Mouse (Mus musculus): ENCODE data around the gene Hspa8. TPM values are rescaled to one million over a fixed set of nuclear protein-coding genes. Genes with fewer than 3 reads are reported as not detected.

The Hspa8 gene
- polyA plus RNA-seq, 1 experiment from 2014 or later = 3,724 TPM

DNA sequence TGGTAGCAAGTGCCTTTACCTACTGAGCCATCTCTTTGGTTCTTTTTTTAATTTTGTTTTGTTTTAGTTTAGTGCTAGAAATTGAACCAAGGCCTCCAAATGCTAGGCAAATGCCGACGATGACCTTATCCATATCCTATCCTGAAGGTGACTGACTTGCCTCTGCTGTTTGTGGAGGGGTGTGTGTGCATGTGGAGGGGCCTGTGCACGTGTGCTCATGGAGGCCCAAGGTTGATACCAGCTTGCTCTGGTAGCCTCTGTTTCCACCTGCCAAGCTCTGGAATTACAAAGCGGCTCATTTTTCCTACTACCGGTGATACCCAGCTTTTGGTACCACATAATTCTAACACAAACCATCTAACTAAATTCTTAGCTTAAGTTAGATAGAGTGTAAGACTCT lies 7.2 kb upstream of the Hspa8 start:
- Histone ChIP-seq H3K4me2 (ENCODE audit: low read depth, severe bottlenecking) (no peak overlapping the region), H3K27me3 (ENCODE audit: control insufficient read depth, insufficient read depth, low read length) (no peaks in the 10 kb centered on the region), H3K36me3 (ENCODE audit: control insufficient read depth, insufficient read depth, low read length) (no peaks in the 10 kb centered on the region), H3K4me1 (ENCODE audit: control insufficient read depth, insufficient read depth, low read length) (no peaks in the 10 kb centered on the region; the same call in 1 of the 2 replicates), H3K9me3 (ENCODE audit: control insufficient read depth, low read length) (no peaks in the 10 kb centered on the region), H3K4me3 (ENCODE audit: low read depth, low read length) (no peak overlapping the region), H3K27ac (replicated peaks; ENCODE audit: low read depth, low read length) (no peak overlapping the region), H3K9ac (ENCODE audit: low read length) (no peak overlapping the region)
- 92% methylated on average over 5 of the region's 5 CpGs for whole genome bisulfite sequencing
- ATAC-seq (ENCODE audit: insufficient number of reproducible peaks, low FRiP score, low TSS enrichment, low read depth) (no peak), DNase-seq (ENCODE audit: low spot score) (no peak)

- WGBS = 31% methylated on average over 5 of the region's 5 CpGs
- no peaks in the 10 kb centered on the region for H3K9me3 ChIP-seq (ENCODE audit: control insufficient read depth, low read length)
- ATAC-seq (ENCODE audit: insufficient number of reproducible peaks, low FRiP score, low TSS enrichment, low read depth) = no peak
- no peak for DNase-seq (ENCODE audit: low spot score)
- H3K27me3 ChIP-seq (ENCODE audit: control insufficient read depth, insufficient read depth, low read length) = no peaks in the 10 kb centered on the region
- H3K4me1 ChIP-seq (ENCODE audit: control insufficient read depth, insufficient read depth, low read length) = no peaks in the 10 kb centered on the region; the same call in 1 of the 2 replicates
- H3K27ac ChIP-seq (replicated peaks; ENCODE audit: low read depth, low read length) = no peak overlapping the region
- H3K4me3 ChIP-seq (ENCODE audit: low read depth, low read length) = no peak overlapping the region
- no peak overlapping the region for H3K4me2 ChIP-seq (ENCODE audit: low read depth, severe bottlenecking)
- H3K36me3 ChIP-seq (ENCODE audit: control insufficient read depth, insufficient read depth, low read length) = no peaks in the 10 kb centered on the region
- no peak overlapping the region for H3K9ac ChIP-seq (ENCODE audit: low read length)
Observed at GRCm38 (mm10) chr9:40794251-40794650, 6.5 kb upstream of the Hspa8 start.

GRCm38 (mm10) chr9:40794926-40795325 lies 5.9 kb upstream of the Hspa8 start:
- 61% methylated on average over 5 of the region's 5 CpGs for WGBS

GRCm38 (mm10) chr9:40795562-40795961 lies 5.2 kb upstream of the Hspa8 start:
- Histone ChIP-seq H3K27me3 (ENCODE audit: control insufficient read depth, insufficient read depth, low read length) (no peaks in the 10 kb centered on the region), H3K4me1 (ENCODE audit: control insufficient read depth, insufficient read depth, low read length) (no peaks in the 10 kb centered on the region; the same call in 1 of the 2 replicates), H3K36me3 (ENCODE audit: control insufficient read depth, insufficient read depth, low read length) (no peaks in the 10 kb centered on the region), H3K9ac (ENCODE audit: low read length) (no peak overlapping the region), H3K4me2 (ENCODE audit: low read depth, severe bottlenecking) (no peak overlapping the region), H3K27ac (replicated peaks; ENCODE audit: low read depth, low read length) (no peak overlapping the region), H3K9me3 (ENCODE audit: control insufficient read depth, low read length) (no peaks in the 10 kb centered on the region), H3K4me3 (ENCODE audit: low read depth, low read length) (no peak overlapping the region)
- DNase-seq (ENCODE audit: low spot score) = no peak
- 89% methylated on average over 2 of the region's 2 CpGs for WGBS
- no peak for ATAC-seq (ENCODE audit: insufficient number of reproducible peaks, low FRiP score, low TSS enrichment, low read depth)

More at GRCm38 (mm10) chr9:40794926-40795325, 5.9 kb upstream of the Hspa8 start:
- Histone ChIP-seq H3K4me3 (ENCODE audit: low read depth, low read length) (no peak overlapping the region), H3K4me1 (ENCODE audit: control insufficient read depth, insufficient read depth, low read length) (no peaks in the 10 kb centered on the region; the same call in 1 of the 2 replicates), H3K27me3 (ENCODE audit: control insufficient read depth, insufficient read depth, low read length) (no peaks in the 10 kb centered on the region), H3K36me3 (ENCODE audit: control insufficient read depth, insufficient read depth, low read length) (no peaks in the 10 kb centered on the region), H3K9ac (ENCODE audit: low read length) (no peak overlapping the region), H3K27ac (replicated peaks; ENCODE audit: low read depth, low read length) (no peak overlapping the region), H3K9me3 (ENCODE audit: control insufficient read depth, low read length) (no peaks in the 10 kb centered on the region), H3K4me2 (ENCODE audit: low read depth, severe bottlenecking) (no peak overlapping the region)
- ATAC-seq (ENCODE audit: insufficient number of reproducible peaks, low FRiP score, low TSS enrichment, low read depth) = no peak
- no peak for DNase-seq (ENCODE audit: low spot score)

- Histone ChIP-seq H3K4me2 (ENCODE audit: low read depth, severe bottlenecking) (no peak overlapping the region), H3K9me3 (ENCODE audit: control insufficient read depth, low read length) (no peaks in the 10 kb centered on the region), H3K4me3 (ENCODE audit: low read depth, low read length) (no peak overlapping the region), H3K36me3 (ENCODE audit: control insufficient read depth, insufficient read depth, low read length) (no peaks in the 10 kb centered on the region), H3K4me1 (ENCODE audit: control insufficient read depth, insufficient read depth, low read length) (no peaks in the 10 kb centered on the region; the same call in 1 of the 2 replicates), H3K27ac (replicated peaks; ENCODE audit: low read depth, low read length) (no peak overlapping the region), H3K27me3 (ENCODE audit: control insufficient read depth, insufficient read depth, low read length) (no peaks in the 10 kb centered on the region), H3K9ac (ENCODE audit: low read length) (no peak overlapping the region)
- ATAC-seq (ENCODE audit: insufficient number of reproducible peaks, low FRiP score, low TSS enrichment, low read depth) (no peak), DNase-seq (ENCODE audit: low spot score) (no peak)
- WGBS = 62% methylated on average over 4 of the region's 4 CpGs
Observed at GRCm38 (mm10) chr9:40796054-40796453, 4.7 kb upstream of the Hspa8 start.

- Histone ChIP-seq H3K4me1 (ENCODE audit: control insufficient read depth, insufficient read depth, low read length) (no peaks in the 10 kb centered on the region; the same call in 1 of the 2 replicates), H3K4me2 (ENCODE audit: low read depth, severe bottlenecking) (no peak overlapping the region), H3K27me3 (ENCODE audit: control insufficient read depth, insufficient read depth, low read length) (no peaks in the 10 kb centered on the region), H3K4me3 (ENCODE audit: low read depth, low read length) (no peak overlapping the region), H3K27ac (replicated peaks; ENCODE audit: low read depth, low read length) (no peak overlapping the region), H3K9me3 (ENCODE audit: control insufficient read depth, low read length) (no peaks in the 10 kb centered on the region), H3K9ac (ENCODE audit: low read length) (no peak overlapping the region), H3K36me3 (ENCODE audit: control insufficient read depth, insufficient read depth, low read length) (peaks cover under 1% of the 10 kb centered on the region; the same call in 1 of the 2 replicates)
- ATAC-seq (ENCODE audit: insufficient number of reproducible peaks, low FRiP score, low TSS enrichment, low read depth) (no peak), DNase-seq (ENCODE audit: low spot score) (no peak)
- WGBS = 78% methylated on average over 9 of the region's 9 CpGs
Observed at GRCm38 (mm10) chr9:40798247-40798960, 2.4 kb upstream of the Hspa8 start.

GRCm38 (mm10) chr9:40799112-40799511 lies 1.7 kb upstream of the Hspa8 start:
- no peaks in the 10 kb centered on the region; the same call in 1 of the 2 replicates for H3K4me1 ChIP-seq (ENCODE audit: control insufficient read depth, insufficient read depth, low read length)
- H3K4me3 ChIP-seq (ENCODE audit: low read depth, low read length) = no peak overlapping the region
- peaks cover 2% of the 10 kb centered on the region; the same call in 1 of the 2 replicates for H3K36me3 ChIP-seq (ENCODE audit: control insufficient read depth, insufficient read depth, low read length)
- H3K27ac ChIP-seq (replicated peaks; ENCODE audit: low read depth, low read length) = peak overlapping the region; percentile 84; the same call in 1 of the 2 replicates
- H3K9me3 ChIP-seq (ENCODE audit: control insufficient read depth, low read length) = no peaks in the 10 kb centered on the region
- DNase-seq (ENCODE audit: low spot score) (no peak), ATAC-seq (ENCODE audit: insufficient number of reproducible peaks, low FRiP score, low TSS enrichment, low read depth) (no peak)
- no peak overlapping the region for H3K4me2 ChIP-seq (ENCODE audit: low read depth, severe bottlenecking)
- H3K9ac ChIP-seq (ENCODE audit: low read length) = peak overlapping the region; percentile 38
- 55% methylated on average over 3 of the region's 3 CpGs for WGBS
- no peaks in the 10 kb centered on the region for H3K27me3 ChIP-seq (ENCODE audit: control insufficient read depth, insufficient read depth, low read length)

- ATAC-seq (ENCODE audit: insufficient number of reproducible peaks, low FRiP score, low TSS enrichment, low read depth) (peak; percentile 44; the same call in 1 of the 2 replicates), DNase-seq (ENCODE audit: low spot score) (peak; percentile 84)
- no peaks in the 10 kb centered on the region for H3K27me3 ChIP-seq (ENCODE audit: control insufficient read depth, insufficient read depth, low read length)
- peak overlapping the region; percentile 84 for H3K27ac ChIP-seq (replicated peaks; ENCODE audit: low read depth, low read length)
- WGBS = 3% methylated on average over 30 of the region's 30 CpGs
- H3K4me1 ChIP-seq (ENCODE audit: control insufficient read depth, insufficient read depth, low read length) = no peaks in the 10 kb centered on the region; the same call in 1 of the 2 replicates
- H3K36me3 ChIP-seq (ENCODE audit: control insufficient read depth, insufficient read depth, low read length) = peaks cover 2% of the 10 kb centered on the region; the same call in 1 of the 2 replicates
- no peaks in the 10 kb centered on the region for H3K9me3 ChIP-seq (ENCODE audit: control insufficient read depth, low read length)
- peak overlapping the region; percentile 60 for H3K4me2 ChIP-seq (ENCODE audit: low read depth, severe bottlenecking)
- H3K9ac ChIP-seq (ENCODE audit: low read length) = peak overlapping the region; percentile 68
- H3K4me3 ChIP-seq (ENCODE audit: low read depth, low read length) = peak overlapping the region; percentile 99
Observed at GRCm38 (mm10) chr9:40799837-40800501, 815 bp upstream of the Hspa8 start.

Data from limb, embryonic 11.5 days (tissue).